Mouse (Mus musculus): ENCODE results near the gene Sox18. TPM values are rescaled to one million over a fixed set of nuclear protein-coding genes. Genes with fewer than 3 reads are reported as not detected.

The Sox18 gene
- polyA plus RNA-seq, 2 experiments: 37.8 to 49.8 TPM

DNA sequence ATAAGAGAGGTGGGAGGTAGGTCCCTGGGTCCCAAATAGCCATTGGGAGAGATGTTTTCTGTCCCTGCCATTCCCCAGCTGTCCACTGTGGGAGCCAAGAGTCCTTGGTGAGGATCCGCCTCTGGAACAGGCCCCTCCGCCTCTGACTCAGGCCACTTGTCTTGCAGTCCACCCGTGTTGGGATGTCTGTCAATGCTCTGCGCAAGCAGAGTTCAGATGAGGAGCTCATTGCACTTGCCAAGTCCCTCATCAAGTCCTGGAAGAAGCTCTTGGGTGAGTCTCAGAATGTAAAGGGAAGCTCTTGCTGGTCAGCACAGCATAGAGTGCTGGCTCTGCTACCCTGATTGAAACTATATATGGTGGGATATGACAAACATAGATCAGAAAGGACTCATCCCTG is 11.9 kb upstream of the Sox18 start:
- TF ChIP-seq POLR2A (IDR thresholded peaks at IDR 0.05; ENCODE audit: borderline replicate concordance, extremely low read depth, insufficient read depth, insufficient read length): no peak
- ATAC-seq (ENCODE audit: low FRiP score, low read depth) (no peak), DNase-seq (ENCODE audit: low spot score) (no peak)
- H3K27me3 ChIP-seq (ENCODE audit: control insufficient read depth, insufficient read depth, low read length): no peaks in the 10 kb centered on the region
- H3K4me2 ChIP-seq (replicated peaks; ENCODE audit: low read depth, low read length, severe bottlenecking): no peak overlapping the region
- no peak overlapping the region for H3K4me3 ChIP-seq (replicated peaks; ENCODE audit: low read length)
- H3K4me1 ChIP-seq (ENCODE audit: control insufficient read depth, insufficient read depth, low read length): peaks cover 14% of the 10 kb centered on the region
- H3K36me3 ChIP-seq (ENCODE audit: control insufficient read depth, insufficient read depth, low read length): peaks cover 29% of the 10 kb centered on the region
- H3K9me3 ChIP-seq (ENCODE audit: control insufficient read depth, low read length): no peaks in the 10 kb centered on the region
- H3K27ac ChIP-seq (replicated peaks; ENCODE audit: low read depth, low read length): no peak overlapping the region
- 73% methylated on average over 4 of the region's 4 CpGs for WGBS
- H3K9ac ChIP-seq (ENCODE audit: low read depth, low read length, severe bottlenecking): no peak overlapping the region

DNA sequence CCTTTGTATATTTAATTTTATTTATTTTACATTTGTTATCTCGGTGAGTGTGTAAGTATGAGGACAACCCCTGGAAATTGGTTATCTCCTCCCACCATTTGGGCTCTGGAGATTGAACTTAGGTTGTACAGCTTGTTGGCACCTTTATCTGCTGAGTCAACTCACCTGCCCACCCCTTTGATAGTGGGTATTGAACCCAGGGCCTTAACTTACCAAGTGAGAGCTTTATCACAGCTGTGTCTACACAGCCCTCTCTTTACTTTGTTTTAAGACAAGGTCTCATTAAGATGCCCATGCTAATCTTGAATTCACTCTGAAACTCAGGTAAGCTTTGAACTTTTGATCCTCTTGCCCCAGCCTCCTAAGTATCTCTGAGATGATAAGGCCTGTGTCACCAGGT is 10.5 kb upstream of the Sox18 start:
- Histone ChIP-seq H3K27ac (replicated peaks; ENCODE audit: low read depth, low read length) (no peak overlapping the region), H3K4me3 (replicated peaks; ENCODE audit: low read length) (no peak overlapping the region), H3K36me3 (ENCODE audit: control insufficient read depth, insufficient read depth, low read length) (peaks cover 17% of the 10 kb centered on the region), H3K4me1 (ENCODE audit: control insufficient read depth, insufficient read depth, low read length) (peaks cover 14% of the 10 kb centered on the region), H3K9ac (ENCODE audit: low read depth, low read length, severe bottlenecking) (no peak overlapping the region), H3K4me2 (replicated peaks; ENCODE audit: low read depth, low read length, severe bottlenecking) (no peak overlapping the region), H3K9me3 (ENCODE audit: control insufficient read depth, low read length) (no peaks in the 10 kb centered on the region), H3K27me3 (ENCODE audit: control insufficient read depth, insufficient read depth, low read length) (no peaks in the 10 kb centered on the region)
- TF ChIP-seq POLR2A (IDR thresholded peaks at IDR 0.05; ENCODE audit: borderline replicate concordance, extremely low read depth, insufficient read depth, insufficient read length): no peak
- DNase-seq (ENCODE audit: low spot score): no peak
- 97% methylated on average over 1 of the region's 1 CpGs for WGBS
- no peak for ATAC-seq (ENCODE audit: low FRiP score, low read depth)

- Histone ChIP-seq H3K4me1 (ENCODE audit: control insufficient read depth, insufficient read depth, low read length) (peaks cover 15% of the 10 kb centered on the region), H3K9me3 (ENCODE audit: control insufficient read depth, low read length) (no peaks in the 10 kb centered on the region), H3K4me2 (replicated peaks; ENCODE audit: low read depth, low read length, severe bottlenecking) (peak overlapping the region; percentile 94), H3K36me3 (ENCODE audit: control insufficient read depth, insufficient read depth, low read length) (0 out of 2 replicates have a peak, but pooled peaks cover 7% of the 10 kb centered on the region), H3K27ac (replicated peaks; ENCODE audit: low read depth, low read length) (peak overlapping the region; percentile 38; the same call in 1 of the 2 replicates), H3K9ac (ENCODE audit: low read depth, low read length, severe bottlenecking) (peak overlapping the region; percentile 89), H3K27me3 (ENCODE audit: control insufficient read depth, insufficient read depth, low read length) (no peaks in the 10 kb centered on the region), H3K4me3 (replicated peaks; ENCODE audit: low read length) (peak overlapping the region; percentile 71)
- WGBS: 14% methylated on average over 7 of the region's 7 CpGs
- no peak for TF ChIP-seq POLR2A (IDR thresholded peaks at IDR 0.05; ENCODE audit: borderline replicate concordance, extremely low read depth, insufficient read depth, insufficient read length)
- no peak for DNase-seq (ENCODE audit: low spot score)
- ATAC-seq (ENCODE audit: low FRiP score, low read depth): peak; percentile 25; the same call in 1 of the 2 replicates
Measured at GRCm38 (mm10) chr2:181680716-181681117, 9.3 kb upstream of the Sox18 start.

DNA sequence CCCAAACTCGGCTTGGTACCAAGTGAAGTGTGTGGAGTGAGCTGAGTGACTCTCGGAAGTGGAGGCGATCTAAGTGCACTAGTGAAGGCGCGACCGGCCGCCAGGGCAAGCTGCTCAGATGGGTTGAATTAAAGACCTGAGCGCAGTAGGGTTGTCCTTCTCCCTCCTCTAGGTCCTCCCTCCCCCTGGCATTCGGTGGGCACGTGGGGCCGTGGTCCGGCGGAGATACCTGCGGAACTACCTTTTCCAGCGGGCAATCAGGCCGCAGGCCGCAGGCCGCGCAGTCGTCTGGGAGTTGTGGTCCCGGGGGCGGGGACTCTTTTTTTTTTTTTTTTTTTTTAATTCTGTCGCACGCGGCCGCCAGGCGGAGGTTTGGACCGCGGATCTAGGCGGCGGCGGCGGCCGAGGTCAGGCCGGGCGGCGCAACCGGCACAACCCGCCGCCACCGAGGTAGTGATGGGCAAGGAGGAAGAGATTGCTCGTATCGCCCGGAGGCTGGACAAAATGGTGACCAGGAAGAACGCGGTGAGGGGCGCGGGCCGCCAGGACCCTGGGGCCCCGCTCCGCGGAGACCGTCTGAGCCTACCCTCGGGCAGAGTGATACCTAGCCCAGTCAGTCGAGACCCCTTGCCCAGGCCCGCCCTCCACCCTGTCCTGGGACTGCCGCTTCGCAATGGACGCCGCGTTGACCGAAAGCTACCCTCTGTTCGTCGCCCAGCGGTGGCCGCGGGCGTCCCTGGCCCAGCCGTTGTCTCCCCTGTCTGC is 8.7 kb upstream of the Sox18 start, which contains the start of gene Tcea2:
Tcea2 (plus strand) TSS at position 360 of the 765 bp plus-strand sequence.
- TF ChIP-seq POLR2A (IDR thresholded peaks at IDR 0.05; ENCODE audit: borderline replicate concordance, extremely low read depth, insufficient read depth, insufficient read length): 0 out of 2 replicates have a peak, but pooled peaks have one; percentile 20
- Histone ChIP-seq H3K9me3 (ENCODE audit: control insufficient read depth, low read length) (no peaks in the 10 kb centered on the region), H3K27ac (replicated peaks; ENCODE audit: low read depth, low read length) (peak within 1 kb of the TSS; percentile 64; the same call in 1 of the 2 replicates), H3K4me3 (replicated peaks; ENCODE audit: low read length) (peak within 1 kb of the TSS; percentile 71), H3K36me3 (ENCODE audit: control insufficient read depth, insufficient read depth, low read length) (0 out of 2 replicates have a peak, but pooled peaks cover 7% of the 10 kb centered on the region), H3K4me2 (replicated peaks; ENCODE audit: low read depth, low read length, severe bottlenecking) (peak within 1 kb of the TSS; percentile 94), H3K9ac (ENCODE audit: low read depth, low read length, severe bottlenecking) (peak within 1 kb of the TSS; percentile 89), H3K4me1 (ENCODE audit: control insufficient read depth, insufficient read depth, low read length) (peaks cover 20% of the 10 kb centered on the region), H3K27me3 (ENCODE audit: control insufficient read depth, insufficient read depth, low read length) (no peaks in the 10 kb centered on the region)
- DNase-seq (ENCODE audit: low spot score): peak; percentile 59
- under 1% methylated on average over 68 of the region's 69 CpGs for WGBS
- ATAC-seq (ENCODE audit: low FRiP score, low read depth): peak; percentile 74

DNA sequence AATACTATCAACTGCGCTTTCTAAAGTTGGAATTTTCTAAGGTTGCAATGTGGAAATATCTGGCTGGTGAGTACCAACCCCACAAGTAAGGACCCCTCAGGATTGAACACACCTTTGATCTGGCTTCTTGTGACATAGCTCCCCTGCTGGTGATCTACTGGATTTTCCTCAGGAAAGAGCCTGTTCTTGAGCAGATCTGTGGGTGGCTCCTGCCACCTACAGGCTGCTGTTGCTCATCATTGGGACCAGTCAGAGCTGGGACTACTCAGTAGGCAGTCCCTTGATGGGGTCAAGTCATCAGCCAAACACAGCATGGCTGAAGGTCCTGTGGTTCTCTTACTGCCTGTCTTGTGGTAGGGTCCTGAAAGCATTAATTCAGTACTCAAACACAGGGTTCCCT is 7.3 kb upstream of the Sox18 start:
- H3K4me2 ChIP-seq (replicated peaks; ENCODE audit: low read depth, low read length, severe bottlenecking): no peak overlapping the region
- WGBS: 41% methylated on average over 1 of the region's 1 CpGs
- no peak overlapping the region for H3K9ac ChIP-seq (ENCODE audit: low read depth, low read length, severe bottlenecking)
- no peaks in the 10 kb centered on the region for H3K9me3 ChIP-seq (ENCODE audit: control insufficient read depth, low read length)
- H3K27me3 ChIP-seq (ENCODE audit: control insufficient read depth, insufficient read depth, low read length): no peaks in the 10 kb centered on the region
- no peak overlapping the region for H3K27ac ChIP-seq (replicated peaks; ENCODE audit: low read depth, low read length)
- H3K36me3 ChIP-seq (ENCODE audit: control insufficient read depth, insufficient read depth, low read length): no peaks in the 10 kb centered on the region
- H3K4me3 ChIP-seq (replicated peaks; ENCODE audit: low read length): no peak overlapping the region
- DNase-seq (ENCODE audit: low spot score) (peak; percentile 89), ATAC-seq (ENCODE audit: low FRiP score, low read depth) (peak; percentile 77)
- TF ChIP-seq POLR2A (IDR thresholded peaks at IDR 0.05; ENCODE audit: borderline replicate concordance, extremely low read depth, insufficient read depth, insufficient read length): no peak
- H3K4me1 ChIP-seq (ENCODE audit: control insufficient read depth, insufficient read depth, low read length): peaks cover 20% of the 10 kb centered on the region
